Mouse (Mus musculus) midbrain, embryonic 11.5 days (tissue): ENCODE measurements at regions not wholly inside any gene's neighbourhood (a gene's known extent, or its start where the extent isn't known, plus 50 kb on each side); places are given as distances from the start of the nearest gene placed in this dataset.

ENCODE experiments used
- ATAC-seq: fragments of 200-750 bp; cut with Nextera tagmentation; 2 replicates; pipeline ENCODE4 v1.8.0; 2017; ENCODE audit warnings: moderate TSS enrichment, moderate library complexity; ENCODE audit not compliant: low FRiP score
- DNase-seq: peaks from one replicate; pipeline ENCODE4 v3.0.0; 2015; ENCODE audit warnings: low spot score; ENCODE audit errors: missing footprints
- H3K27ac ChIP-seq: fragments of 300-500 bp; sonication (generic); 2 replicates; pipeline ENCODE4 v1.5.1; 2014; ENCODE audit warnings: low read depth, low read length
- H3K27me3 ChIP-seq: fragments of 300-500 bp; sonication (generic); 2 replicates; pipeline ENCODE4 v1.6.1; 2014; ENCODE audit warnings: mild to moderate bottlenecking, low read length, moderate library complexity, mixed read lengths; ENCODE audit not compliant: control insufficient read depth, insufficient read depth
- H3K36me3 ChIP-seq: fragments of 300-500 bp; sonication (generic); 2 replicates; pipeline ENCODE4 v1.6.1; 2014; ENCODE audit warnings: mild to moderate bottlenecking, low read length, moderate library complexity, mixed read lengths; ENCODE audit not compliant: control insufficient read depth, insufficient read depth
- H3K4me1 ChIP-seq: fragments of 300-500 bp; sonication (generic); 2 replicates; pipeline ENCODE4 v1.6.1; 2014; ENCODE audit warnings: low read length; ENCODE audit not compliant: control insufficient read depth, insufficient read depth
- H3K4me2 ChIP-seq: fragments of 300-500 bp; sonication (generic); 2 replicates; pipeline ENCODE4 v1.6.1; 2014; ENCODE audit warnings: mild to moderate bottlenecking, moderate library complexity
- H3K4me3 ChIP-seq: fragments of 300-500 bp; sonication (generic); 2 replicates; pipeline ENCODE4 v1.5.1; 2014; ENCODE audit warnings: low read depth, low read length
- H3K9ac ChIP-seq: fragments of 300-500 bp; sonication (generic); 2 replicates; pipeline ENCODE4 v1.6.1; 2014; ENCODE audit warnings: low read length
- H3K9me3 ChIP-seq: fragments of 300-500 bp; sonication (generic); 2 replicates; pipeline ENCODE4 v1.6.1; 2016; ENCODE audit warnings: low read length; ENCODE audit not compliant: control insufficient read depth
- WGBS: fragments of 180-500 bp; shearing (Covaris S2); extraction: QIAGEN DNeasy Blood & Tissue Kit; methylation state at CpG from one replicate; pipeline ENCODE4 v1.1.7; 2014; 5-methylcytosine and 5-hydroxymethylcytosine counted together

DNA sequence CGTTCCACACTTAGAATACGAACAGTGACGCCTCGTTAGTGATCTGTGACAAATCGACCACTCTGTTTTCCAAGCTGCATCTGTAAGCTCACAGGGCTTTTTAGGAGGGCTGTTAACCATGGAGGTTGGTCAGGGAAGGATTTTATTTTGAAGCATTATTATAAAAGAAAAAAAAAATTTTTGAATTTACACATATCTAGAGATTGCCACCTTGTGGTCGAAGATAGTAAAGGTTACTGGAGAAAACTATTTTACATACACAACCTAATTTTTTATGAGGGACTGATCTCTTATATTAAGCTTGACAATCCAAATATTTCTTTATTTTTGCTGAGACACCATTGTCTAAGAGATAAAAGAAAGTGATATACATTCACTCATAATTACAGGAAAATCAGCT, 937.2 kb downstream of the Sorcs1 start:
- 79% methylated on average over 6 of the region's 6 CpGs for WGBS

GRCm38 (mm10) chr19:49739483-49740175, 938.8 kb downstream of the Sorcs1 start:
- H3K27me3 ChIP-seq: no peaks in the 10 kb centered on the region
- H3K4me2 ChIP-seq: no peak overlapping the region
- H3K9me3 ChIP-seq: no peaks in the 10 kb centered on the region
- peaks cover 3% of the 10 kb centered on the region; the same call in 1 of the 2 replicates for H3K4me1 ChIP-seq
- no peak overlapping the region for H3K9ac ChIP-seq
- H3K36me3 ChIP-seq: no peaks in the 10 kb centered on the region
- ATAC-seq (peak; percentile 40; the same call in 1 of the 2 replicates), DNase-seq (no peak)
- H3K27ac ChIP-seq: 0 out of 2 replicates have a peak overlapping the region, but pooled peaks have one; percentile 20
- WGBS: 54% methylated on average over 13 of the region's 13 CpGs
- H3K4me3 ChIP-seq: no peak overlapping the region

More for the DNA sequence above, 937.2 kb downstream of the Sorcs1 start:
- no peak overlapping the region for H3K9ac ChIP-seq
- no peak overlapping the region for H3K27ac ChIP-seq
- ATAC-seq (no peak), DNase-seq (peak; percentile 88)
- no peak overlapping the region for H3K4me2 ChIP-seq
- H3K36me3 ChIP-seq: no peaks in the 10 kb centered on the region
- H3K4me1 ChIP-seq: peaks cover 3% of the 10 kb centered on the region; the same call in 1 of the 2 replicates
- no peaks in the 10 kb centered on the region for H3K9me3 ChIP-seq
- no peaks in the 10 kb centered on the region for H3K27me3 ChIP-seq
- H3K4me3 ChIP-seq: no peak overlapping the region

- no peaks in the 10 kb centered on the region for H3K9me3 ChIP-seq
- ATAC-seq: no peak
- no peak overlapping the region for H3K4me2 ChIP-seq
- DNase-seq: peak; percentile 23
- no peaks in the 10 kb centered on the region for H3K36me3 ChIP-seq
- no peak overlapping the region for H3K27ac ChIP-seq
- no peaks in the 10 kb centered on the region for H3K4me1 ChIP-seq
- H3K27me3 ChIP-seq: no peaks in the 10 kb centered on the region
- WGBS: 79% methylated on average over 1 of the region's 1 CpGs
- H3K4me3 ChIP-seq: no peak overlapping the region
- no peak overlapping the region for H3K9ac ChIP-seq
These were observed 980.8 kb downstream of the Sorcs1 start for GRCm38 (mm10) chr19:49697659-49698058.

DNA sequence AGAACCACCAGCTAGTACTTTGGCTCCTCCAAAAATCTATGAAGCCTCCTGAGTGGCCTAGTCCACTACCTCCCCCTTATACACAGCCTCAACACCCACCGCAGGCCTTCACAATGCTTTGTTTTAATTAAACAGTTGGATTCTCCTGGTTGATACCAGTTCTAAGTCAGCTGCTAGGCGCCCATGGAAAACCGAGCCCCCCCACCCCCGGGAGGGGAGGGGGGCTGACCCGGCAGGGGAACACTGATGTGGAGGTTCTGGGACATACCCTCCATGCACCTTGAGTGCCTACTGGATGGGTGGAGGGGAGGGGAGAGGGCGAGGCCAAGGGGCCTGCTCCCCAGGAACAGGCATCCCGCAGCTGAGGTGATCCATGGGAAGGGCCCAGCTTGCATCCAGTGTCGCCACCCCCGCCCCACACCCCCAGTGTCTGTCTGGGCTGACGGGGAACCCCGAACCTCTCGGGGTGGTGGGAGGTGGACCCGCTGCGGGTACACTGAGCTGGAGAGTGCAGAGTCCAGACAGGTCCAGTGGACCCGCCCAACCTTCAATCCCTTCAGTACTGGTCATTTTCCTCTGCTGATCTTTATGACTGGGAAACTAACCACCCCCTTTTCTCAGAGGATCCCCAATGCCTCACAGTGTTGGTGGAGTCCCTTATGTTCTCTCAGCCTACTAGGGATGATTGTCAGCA, 992.7 kb downstream of the Sorcs1 start:
- H3K9me3 ChIP-seq: no peaks in the 10 kb centered on the region; the same call in 1 of the 2 replicates
- H3K36me3 ChIP-seq: no peaks in the 10 kb centered on the region
- no peaks in the 10 kb centered on the region for H3K4me1 ChIP-seq
- no peak overlapping the region for H3K9ac ChIP-seq
- ATAC-seq: no peak
- no peak overlapping the region for H3K27ac ChIP-seq
- no peaks in the 10 kb centered on the region for H3K27me3 ChIP-seq
- H3K4me2 ChIP-seq: no peak overlapping the region
- 93% methylated on average over 15 of the region's 15 CpGs for WGBS
- H3K4me3 ChIP-seq: no peak overlapping the region
- peak; percentile 12 for DNase-seq

- no peaks in the 10 kb centered on the region for H3K27me3 ChIP-seq
- WGBS: 60% methylated on average over 3 of the region's 3 CpGs
- no peak overlapping the region for H3K4me3 ChIP-seq
- DNase-seq: peak; percentile 83
- no peaks in the 10 kb centered on the region for H3K36me3 ChIP-seq
- no peak overlapping the region for H3K27ac ChIP-seq
- peak; percentile 67 for ATAC-seq
- no peaks in the 10 kb centered on the region; the same call in 1 of the 2 replicates for H3K9me3 ChIP-seq
- no peaks in the 10 kb centered on the region for H3K4me1 ChIP-seq
- no peak overlapping the region for H3K9ac ChIP-seq
- H3K4me2 ChIP-seq: no peak overlapping the region
These were observed 997.2 kb downstream of the Sorcs1 start for GRCm38 (mm10) chr19:49681204-49681603.

GRCm38 (mm10) chr19:49680006-49680405, 998.4 kb downstream of the Sorcs1 start:
- Histone ChIP-seq H3K4me3 (no peak overlapping the region), H3K36me3 (no peaks in the 10 kb centered on the region), H3K4me1 (peaks cover 2% of the 10 kb centered on the region; the same call in 1 of the 2 replicates), H3K27ac (no peak overlapping the region), H3K9ac (no peak overlapping the region), H3K4me2 (no peak overlapping the region), H3K27me3 (no peaks in the 10 kb centered on the region), H3K9me3 (no peaks in the 10 kb centered on the region; the same call in 1 of the 2 replicates)
- DNase-seq (peak; percentile 10), ATAC-seq (no peak)
- 89% methylated on average over 3 of the region's 3 CpGs for WGBS

DNA sequence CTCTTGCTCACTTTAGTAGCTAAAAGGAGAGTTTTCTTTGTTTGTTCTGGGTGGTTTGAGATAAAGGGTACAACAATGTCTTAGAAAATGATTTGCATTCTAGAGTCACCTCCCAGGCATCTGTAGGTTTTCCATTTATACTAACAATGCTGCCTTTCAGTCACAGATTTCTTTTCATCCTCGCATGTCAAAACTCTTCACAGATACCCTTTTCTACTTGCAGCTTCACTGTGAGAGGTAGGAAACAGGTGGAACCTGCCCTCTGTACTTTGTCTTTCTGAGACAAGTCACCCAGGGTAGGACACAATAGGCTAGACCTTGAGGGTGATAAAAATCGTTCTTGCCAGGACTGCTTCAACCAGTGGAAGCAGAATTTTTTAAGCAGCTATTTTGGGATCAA, 1002.5 kb downstream of the Sorcs1 start:
- no peak for ATAC-seq
- Histone ChIP-seq H3K9me3 (no peaks in the 10 kb centered on the region), H3K36me3 (no peaks in the 10 kb centered on the region), H3K27ac (no peak overlapping the region), H3K4me1 (peaks cover 2% of the 10 kb centered on the region; the same call in 1 of the 2 replicates), H3K4me3 (no peak overlapping the region), H3K4me2 (no peak overlapping the region), H3K9ac (no peak overlapping the region), H3K27me3 (no peaks in the 10 kb centered on the region)
- WGBS: 26% methylated on average over 2 of the region's 2 CpGs
- DNase-seq: peak; percentile 33

DNA sequence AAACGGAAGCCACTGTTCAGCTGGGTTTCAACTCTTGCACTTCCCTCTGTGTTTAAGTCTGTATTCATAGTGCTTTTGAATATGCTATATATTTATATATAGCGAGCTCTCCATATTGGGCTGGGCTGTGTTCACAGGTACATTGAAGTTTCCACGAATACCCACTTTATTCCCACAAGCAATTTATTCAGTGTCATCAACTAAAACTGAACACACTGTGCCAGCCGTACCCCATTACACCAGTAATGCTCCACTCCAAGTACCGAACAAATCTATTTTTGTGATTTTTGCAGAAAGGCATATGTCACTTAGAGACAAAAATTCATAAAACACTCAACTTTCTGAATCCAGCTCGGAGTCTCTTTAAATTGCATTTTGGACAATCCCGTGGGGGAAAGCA, 1048.5 kb downstream of the Sorcs1 start:
- H3K4me2 ChIP-seq: no peak overlapping the region
- H3K4me1 ChIP-seq: no peaks in the 10 kb centered on the region
- H3K4me3 ChIP-seq: no peak overlapping the region
- no peaks in the 10 kb centered on the region for H3K27me3 ChIP-seq
- H3K27ac ChIP-seq: no peak overlapping the region
- WGBS: 90% methylated on average over 7 of the region's 7 CpGs
- no peaks in the 10 kb centered on the region for H3K36me3 ChIP-seq
- ATAC-seq (no peak), DNase-seq (no peak)
- no peaks in the 10 kb centered on the region for H3K9me3 ChIP-seq
- H3K9ac ChIP-seq: no peak overlapping the region

- DNase-seq (peak; percentile 81), ATAC-seq (no peak)
- H3K27ac ChIP-seq: no peak overlapping the region
- no peaks in the 10 kb centered on the region for H3K36me3 ChIP-seq
- no peaks in the 10 kb centered on the region for H3K27me3 ChIP-seq
- H3K4me1 ChIP-seq: no peaks in the 10 kb centered on the region
- no peak overlapping the region for H3K9ac ChIP-seq
- H3K4me3 ChIP-seq: no peak overlapping the region
- no peaks in the 10 kb centered on the region for H3K9me3 ChIP-seq
- no peak overlapping the region for H3K4me2 ChIP-seq
- 53% methylated on average over 5 of the region's 5 CpGs for WGBS
These were observed 1058.5 kb downstream of the Sorcs1 start for GRCm38 (mm10) chr19:49619920-49620319.
